Mouse (Mus musculus): ENCODE measurements at regions not wholly inside any gene's neighbourhood (a gene's known extent, or its start where the extent isn't known, plus 50 kb on each side); places are given as distances from the start of the nearest gene placed in this dataset.
A peak's percentile ranks its signal among the peaks of the same experiment; 100 is the strongest.

DNA sequence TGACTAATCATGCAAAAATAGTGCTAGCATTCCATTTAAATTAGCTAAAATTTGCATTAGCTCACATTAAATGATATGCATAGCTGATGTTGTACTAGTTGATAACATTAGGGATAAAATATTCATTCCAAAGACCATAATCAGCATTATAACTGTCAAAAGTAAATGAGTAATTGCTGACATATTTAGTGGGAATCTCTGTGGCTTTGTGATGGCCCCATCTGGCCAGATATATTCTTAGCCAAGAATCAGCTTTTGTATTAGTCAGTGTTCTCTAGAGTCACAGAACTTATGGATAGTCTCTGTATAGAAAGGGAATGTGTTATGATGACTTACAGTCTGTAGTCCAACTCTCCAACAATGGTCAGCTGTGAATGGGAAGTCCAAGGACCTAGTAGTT lies 171.2 kb downstream of the Gria2 start:
- H3K9ac ChIP-seq = no peak overlapping the region
- H3K27me3 ChIP-seq = no peaks in the 10 kb centered on the region
- no peak for ATAC-seq (ENCODE audit: low FRiP score)
- no peak overlapping the region for H3K4me2 ChIP-seq (replicated peaks)
- no peak overlapping the region for H3K27ac ChIP-seq
- no peak overlapping the region for H3K4me3 ChIP-seq
- H3K4me1 ChIP-seq = no peaks in the 10 kb centered on the region
- no peaks in the 10 kb centered on the region for H3K36me3 ChIP-seq
- no peaks in the 10 kb centered on the region for H3K9me3 ChIP-seq (replicated peaks)

DNA sequence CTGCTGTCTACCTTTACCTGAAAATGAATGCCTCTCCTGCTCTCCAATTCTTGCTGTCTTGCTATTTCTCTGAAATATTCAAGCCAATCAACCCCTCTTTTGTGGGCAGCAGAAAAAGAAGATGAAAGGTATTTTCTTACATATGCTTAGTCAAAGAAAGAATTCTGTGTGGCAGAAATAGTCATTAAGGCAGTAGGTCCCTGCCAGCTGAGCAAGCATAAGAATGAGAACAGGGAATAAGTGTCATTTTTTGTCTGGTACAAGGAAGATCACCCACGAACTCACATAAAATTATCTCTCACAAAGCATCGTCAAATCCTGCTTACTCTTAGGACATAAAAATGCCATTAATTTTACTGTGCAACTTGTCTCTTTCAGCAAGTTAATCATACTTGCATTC lies 192.2 kb downstream of the Gria2 start:
- H3K9me3 ChIP-seq (replicated peaks) = no peaks in the 10 kb centered on the region
- H3K27me3 ChIP-seq = no peaks in the 10 kb centered on the region
- H3K4me1 ChIP-seq = no peaks in the 10 kb centered on the region
- no peak overlapping the region for H3K4me2 ChIP-seq (replicated peaks)
- H3K27ac ChIP-seq = no peak overlapping the region
- no peak overlapping the region for H3K9ac ChIP-seq
- WGBS = 80% methylated on average over 2 of the region's 2 CpGs
- no peaks in the 10 kb centered on the region for H3K36me3 ChIP-seq
- H3K4me3 ChIP-seq = no peak overlapping the region
- no peak for ATAC-seq (ENCODE audit: low FRiP score)

DNA sequence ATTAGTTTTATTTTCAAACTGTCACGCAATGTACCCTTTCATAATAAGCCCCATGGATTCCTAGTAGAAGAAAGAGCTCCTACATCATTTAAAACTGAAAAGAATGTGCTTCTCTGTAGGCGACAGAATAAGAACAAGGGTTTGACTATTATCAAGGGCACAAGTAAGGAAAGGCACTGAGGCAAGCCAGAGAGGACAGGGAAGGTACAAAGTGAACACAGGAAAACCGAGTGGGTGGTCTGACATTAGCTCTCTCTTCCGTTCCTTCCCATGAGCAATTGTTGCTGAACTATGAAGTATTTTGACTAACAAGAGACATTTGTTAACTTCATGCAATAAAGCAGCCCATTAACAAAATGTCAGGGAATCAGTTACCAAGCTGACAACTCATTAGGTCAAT lies 194.2 kb downstream of the Gria2 start:
- Histone ChIP-seq H3K36me3 (no peaks in the 10 kb centered on the region), H3K4me1 (no peaks in the 10 kb centered on the region), H3K4me3 (no peak overlapping the region), H3K4me2 (replicated peaks) (no peak overlapping the region), H3K9ac (no peak overlapping the region), H3K9me3 (replicated peaks) (no peaks in the 10 kb centered on the region), H3K27me3 (no peaks in the 10 kb centered on the region), H3K27ac (no peak overlapping the region)
- 27% methylated on average over 4 of the region's 4 CpGs for WGBS
- ATAC-seq (ENCODE audit: low FRiP score) = no peak

DNA sequence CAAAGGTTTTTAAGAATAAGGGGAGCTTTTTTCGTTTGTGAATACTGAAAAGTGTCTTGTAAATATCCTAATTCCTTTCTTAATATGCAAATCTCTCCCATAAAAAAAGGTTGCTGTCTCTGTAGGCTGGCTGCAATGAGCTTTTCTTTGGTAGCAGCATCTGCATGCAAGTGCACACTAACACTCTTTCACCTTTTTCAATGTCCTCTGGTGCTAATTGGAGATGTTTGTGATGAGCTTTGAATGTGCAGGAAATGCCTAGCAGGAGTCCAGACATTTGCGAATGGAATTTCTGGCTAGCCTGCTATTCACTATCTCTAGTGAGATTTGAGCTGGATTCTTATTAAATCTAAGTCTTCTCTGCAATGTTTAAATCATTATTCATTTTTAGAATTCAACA lies 194.8 kb downstream of the Gria2 start:
- Histone ChIP-seq H3K4me2 (replicated peaks) (no peak overlapping the region), H3K36me3 (no peaks in the 10 kb centered on the region), H3K4me3 (no peak overlapping the region), H3K27ac (no peak overlapping the region), H3K4me1 (no peaks in the 10 kb centered on the region), H3K9me3 (replicated peaks) (no peaks in the 10 kb centered on the region), H3K27me3 (no peaks in the 10 kb centered on the region), H3K9ac (no peak overlapping the region)
- ATAC-seq (ENCODE audit: low FRiP score) = no peak
- 37% methylated on average over 2 of the region's 2 CpGs for WGBS

DNA sequence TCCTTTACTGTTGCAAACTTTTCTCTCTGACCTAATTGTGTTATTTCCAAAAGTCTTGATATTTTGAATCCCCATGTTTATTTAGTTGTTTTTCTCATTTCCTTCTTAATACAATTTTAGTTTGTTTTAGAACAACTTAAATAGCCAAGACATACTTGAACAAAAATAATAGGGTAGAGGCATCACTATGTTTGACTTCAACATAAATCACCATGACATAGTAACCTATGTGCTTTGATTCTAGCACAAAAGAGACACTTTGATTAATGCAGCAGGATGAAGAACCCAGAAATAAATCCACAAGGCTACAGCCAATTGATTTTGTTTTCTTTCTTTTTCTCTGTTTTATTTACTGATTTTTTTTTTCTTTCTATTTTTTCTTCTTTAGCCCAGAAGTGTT lies 205.1 kb downstream of the Gria2 start:
- H3K9me3 ChIP-seq (replicated peaks) = no peaks in the 10 kb centered on the region

DNA sequence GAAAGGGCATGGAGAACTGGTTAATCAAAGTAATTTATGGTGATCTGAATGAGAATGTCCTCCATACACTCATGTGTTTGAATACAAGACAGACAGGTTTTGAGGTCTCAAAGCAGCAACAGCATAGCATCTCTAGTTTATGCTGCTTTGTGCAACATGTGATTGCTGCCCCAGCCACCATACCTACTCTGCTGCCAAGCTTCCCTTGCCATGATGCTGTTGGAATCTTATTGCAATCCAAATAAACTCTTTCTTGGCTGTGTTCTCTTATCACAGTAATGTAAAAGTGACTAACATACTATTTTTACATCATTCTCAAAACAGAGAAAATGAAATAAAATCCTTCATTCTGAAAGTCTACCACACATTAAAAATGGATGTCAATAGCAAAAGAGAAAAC lies 235.1 kb downstream of the Gria2 start:
- Histone ChIP-seq H3K27ac (no peak overlapping the region), H3K9me3 (replicated peaks) (no peaks in the 10 kb centered on the region), H3K4me1 (no peaks in the 10 kb centered on the region), H3K4me3 (no peak overlapping the region), H3K9ac (no peak overlapping the region), H3K4me2 (replicated peaks) (no peak overlapping the region), H3K27me3 (no peaks in the 10 kb centered on the region), H3K36me3 (no peaks in the 10 kb centered on the region)
- no peak for ATAC-seq (ENCODE audit: low FRiP score)

More for the DNA sequence above, 205.1 kb downstream of the Gria2 start:
- Histone ChIP-seq H3K9ac (no peak overlapping the region), H3K36me3 (no peaks in the 10 kb centered on the region), H3K4me3 (no peak overlapping the region), H3K4me1 (no peaks in the 10 kb centered on the region), H3K27me3 (no peaks in the 10 kb centered on the region), H3K27ac (no peak overlapping the region), H3K4me2 (replicated peaks) (no peak overlapping the region)
- no peak for ATAC-seq (ENCODE audit: low FRiP score)

DNA sequence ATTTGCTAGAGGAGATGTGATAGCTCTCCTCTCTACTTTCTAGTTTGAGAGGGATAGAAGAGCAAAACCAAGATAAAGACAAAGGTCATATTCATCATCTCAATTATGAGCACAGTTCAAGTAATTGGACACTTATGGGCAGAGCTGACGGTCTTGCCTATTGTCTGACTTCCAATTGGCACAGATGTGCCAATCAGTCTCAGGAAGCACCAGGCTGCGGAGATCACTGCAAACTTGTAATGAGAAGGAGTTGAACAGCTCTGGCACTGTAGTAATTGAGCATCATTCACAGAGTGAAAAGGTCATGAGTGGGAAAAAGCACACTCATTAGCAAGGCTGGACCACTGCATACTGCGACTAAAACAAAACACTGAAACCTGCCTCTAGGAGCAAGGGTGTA lies 236.4 kb downstream of the Gria2 start:
- no peak for ATAC-seq (ENCODE audit: low FRiP score)
- Histone ChIP-seq H3K27ac (no peak overlapping the region), H3K4me2 (replicated peaks) (no peak overlapping the region), H3K9me3 (replicated peaks) (no peaks in the 10 kb centered on the region), H3K27me3 (no peaks in the 10 kb centered on the region), H3K36me3 (no peaks in the 10 kb centered on the region), H3K4me3 (no peak overlapping the region), H3K9ac (no peak overlapping the region), H3K4me1 (no peaks in the 10 kb centered on the region)
- 70% methylated on average over 3 of the region's 3 CpGs for WGBS

DNA sequence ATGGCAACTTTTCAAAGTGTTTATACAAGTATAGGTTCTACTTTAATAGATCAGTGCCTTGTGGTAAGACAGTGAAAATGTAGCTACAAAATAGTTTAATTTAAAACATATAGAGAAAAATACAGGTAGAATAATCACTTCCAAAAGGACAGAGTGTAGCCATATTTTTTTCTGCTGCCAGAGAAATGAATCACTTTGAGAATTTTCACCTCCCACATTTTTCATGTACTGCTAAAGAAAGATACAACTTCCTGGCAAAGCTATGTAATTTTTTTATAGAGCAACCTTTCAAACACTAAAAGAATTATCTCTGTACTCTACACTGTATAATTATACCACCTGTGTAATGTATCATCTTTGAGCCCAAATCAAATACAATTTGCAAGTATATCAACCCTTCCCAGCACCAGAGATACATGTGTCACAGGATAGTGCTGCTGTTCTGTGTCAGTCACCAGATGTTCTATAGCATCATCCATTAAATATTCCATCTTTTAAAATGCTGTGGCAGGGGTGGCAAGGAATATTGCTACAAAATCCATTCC lies 256.4 kb downstream of the Gria2 start:
- no peak overlapping the region for H3K9ac ChIP-seq
- H3K36me3 ChIP-seq = no peaks in the 10 kb centered on the region
- no peaks in the 10 kb centered on the region for H3K27me3 ChIP-seq
- H3K4me3 ChIP-seq = no peak overlapping the region
- H3K4me2 ChIP-seq (replicated peaks) = no peak overlapping the region
- H3K9me3 ChIP-seq (replicated peaks) = no peaks in the 10 kb centered on the region
- ATAC-seq (ENCODE audit: low FRiP score) = no peak
- H3K4me1 ChIP-seq = no peaks in the 10 kb centered on the region
- H3K27ac ChIP-seq = no peak overlapping the region

DNA sequence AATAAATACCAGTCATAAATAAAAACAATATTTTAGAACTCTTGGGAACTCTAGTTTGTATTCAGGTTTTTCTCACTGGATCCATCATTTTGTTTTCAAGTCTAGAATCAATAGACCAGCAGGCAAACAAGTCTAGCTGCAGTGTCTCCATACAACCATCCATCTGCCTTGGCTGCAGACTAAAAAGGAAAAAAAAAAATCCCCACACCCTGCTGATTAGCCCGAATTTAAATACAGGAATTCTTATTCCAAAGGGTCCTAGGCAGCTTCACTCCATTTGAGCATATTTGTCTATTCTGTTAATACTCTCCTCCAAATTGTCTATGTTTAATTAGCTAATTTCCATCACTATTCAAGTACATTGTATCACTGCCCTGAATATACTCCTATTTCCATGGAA lies 258.9 kb downstream of the Gria2 start:
- Histone ChIP-seq H3K9me3 (replicated peaks) (no peaks in the 10 kb centered on the region), H3K4me2 (replicated peaks) (no peak overlapping the region), H3K4me1 (no peaks in the 10 kb centered on the region), H3K9ac (no peak overlapping the region), H3K27ac (no peak overlapping the region), H3K4me3 (no peak overlapping the region), H3K36me3 (no peaks in the 10 kb centered on the region), H3K27me3 (no peaks in the 10 kb centered on the region)
- WGBS = 54% methylated on average over 1 of the region's 1 CpGs
- ATAC-seq (ENCODE audit: low FRiP score) = no peak

DNA sequence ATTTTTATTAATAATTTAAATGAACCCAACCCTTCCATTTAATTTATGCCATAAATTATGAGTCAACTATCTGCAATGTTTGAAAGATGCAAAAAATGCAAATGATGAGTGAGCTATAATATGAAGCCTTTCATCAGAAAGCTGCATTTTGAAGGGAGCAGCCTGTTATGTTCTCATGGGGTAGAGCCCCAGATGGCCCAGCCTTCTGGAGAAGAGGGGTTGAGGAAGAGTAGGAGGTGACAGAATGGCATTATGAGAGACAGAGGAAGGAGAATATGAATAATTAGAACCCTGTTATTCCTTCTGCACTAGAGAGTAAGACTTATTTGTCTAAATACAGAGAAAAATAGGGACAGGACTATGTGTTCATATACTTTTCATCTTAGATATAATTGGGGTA lies 261.3 kb downstream of the Gria2 start:
- peak; percentile 50; the same call in 1 of the 2 replicates for ATAC-seq (ENCODE audit: low FRiP score)
- Histone ChIP-seq H3K9ac (no peak overlapping the region), H3K4me1 (no peaks in the 10 kb centered on the region), H3K9me3 (replicated peaks) (no peaks in the 10 kb centered on the region), H3K27ac (no peak overlapping the region), H3K36me3 (no peaks in the 10 kb centered on the region), H3K4me3 (no peak overlapping the region), H3K4me2 (replicated peaks) (no peak overlapping the region), H3K27me3 (no peaks in the 10 kb centered on the region)

DNA sequence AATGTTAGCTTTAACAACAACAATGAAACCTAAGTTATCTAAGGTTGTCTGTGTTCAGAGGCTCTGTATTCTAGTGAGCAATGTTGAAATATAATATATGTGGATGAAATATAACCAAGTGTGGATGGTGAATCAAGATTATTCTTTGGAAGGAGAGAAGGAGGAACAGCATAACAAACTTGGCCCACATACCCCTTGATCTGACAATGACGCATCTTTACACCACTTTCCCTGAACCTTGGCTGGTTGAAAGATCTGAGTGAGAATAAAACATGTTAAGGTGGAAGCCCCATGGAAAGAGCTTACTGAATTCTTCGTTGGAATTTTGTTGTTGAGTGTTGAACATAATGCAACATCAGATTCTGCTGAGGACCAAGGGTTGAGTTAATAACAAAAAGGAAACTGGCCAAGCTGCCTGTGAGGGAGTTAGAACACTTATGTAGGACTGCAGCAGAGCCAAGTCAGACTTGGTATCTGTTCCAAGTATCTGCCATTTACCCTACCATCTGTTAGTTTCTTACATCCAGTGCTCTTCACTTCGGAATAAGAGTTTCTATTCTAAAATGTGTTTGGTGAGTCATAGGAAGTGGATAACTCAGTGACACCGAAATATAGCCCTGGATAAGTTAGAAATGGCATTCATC lies 268.8 kb downstream of the Gria2 start:
- no peak for ATAC-seq (ENCODE audit: low FRiP score)
- H3K4me2 ChIP-seq (replicated peaks) = no peak overlapping the region
- H3K27me3 ChIP-seq = no peaks in the 10 kb centered on the region
- no peaks in the 10 kb centered on the region for H3K4me1 ChIP-seq
- 87% methylated on average over 4 of the region's 4 CpGs for WGBS
- no peak overlapping the region for H3K27ac ChIP-seq
- H3K36me3 ChIP-seq = no peaks in the 10 kb centered on the region
- no peaks in the 10 kb centered on the region for H3K9me3 ChIP-seq (replicated peaks)
- H3K4me3 ChIP-seq = no peak overlapping the region
- H3K9ac ChIP-seq = no peak overlapping the region

DNA sequence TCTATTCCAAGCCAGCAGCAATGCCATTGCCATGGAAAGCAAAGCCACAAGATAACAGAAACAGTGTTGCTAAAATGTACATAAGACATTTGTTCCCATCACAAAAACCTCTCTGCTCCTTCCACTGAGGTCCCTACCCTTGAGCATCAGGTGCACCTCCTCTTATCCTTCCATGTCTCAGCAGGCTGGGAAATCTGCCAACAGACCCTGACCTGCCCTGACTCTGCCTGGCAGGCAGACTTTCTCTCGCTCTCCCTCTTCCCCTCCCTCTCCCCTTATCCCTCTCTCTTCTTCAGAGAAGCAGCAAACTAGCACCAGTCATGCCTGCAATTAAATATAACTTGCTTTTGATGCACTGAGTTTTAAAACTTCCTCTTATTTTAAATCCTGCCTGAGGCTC lies 288.6 kb downstream of the Gria2 start:
- no peak overlapping the region for H3K4me3 ChIP-seq
- H3K9me3 ChIP-seq (replicated peaks) = no peaks in the 10 kb centered on the region
- no peak overlapping the region for H3K27ac ChIP-seq
- no peaks in the 10 kb centered on the region for H3K36me3 ChIP-seq
- H3K4me1 ChIP-seq = no peaks in the 10 kb centered on the region
- H3K9ac ChIP-seq = no peak overlapping the region
- H3K27me3 ChIP-seq = no peaks in the 10 kb centered on the region
- ATAC-seq (ENCODE audit: low FRiP score) = no peak
- H3K4me2 ChIP-seq (replicated peaks) = no peak overlapping the region
- WGBS = 58% methylated on average over 1 of the region's 1 CpGs

DNA sequence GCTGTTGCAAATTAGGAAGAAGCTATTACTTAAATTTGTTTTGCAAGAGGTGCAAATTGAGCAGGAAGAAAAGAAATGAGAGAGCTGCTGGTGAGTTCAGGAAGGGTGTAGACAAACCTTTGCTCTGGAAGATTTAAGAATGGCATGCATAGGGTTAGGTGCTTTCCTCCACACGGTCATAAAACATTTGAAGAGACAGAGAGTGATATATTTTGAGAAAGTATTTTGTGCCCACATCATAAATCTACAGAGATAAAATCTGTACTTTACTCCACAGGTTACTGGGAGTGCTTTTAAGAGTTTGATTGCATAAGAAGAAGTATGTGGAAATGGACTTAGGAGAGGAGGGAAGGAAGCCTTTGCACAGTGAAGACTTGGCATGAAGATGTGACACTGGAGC lies 293.4 kb downstream of the Gria2 start:
- Histone ChIP-seq H3K9ac (no peak overlapping the region), H3K4me2 (replicated peaks) (no peak overlapping the region), H3K27ac (no peak overlapping the region), H3K9me3 (replicated peaks) (no peaks in the 10 kb centered on the region), H3K4me1 (no peaks in the 10 kb centered on the region), H3K27me3 (no peaks in the 10 kb centered on the region), H3K36me3 (no peaks in the 10 kb centered on the region), H3K4me3 (no peak overlapping the region)
- no peak for ATAC-seq (ENCODE audit: low FRiP score)
- 78% methylated on average over 1 of the region's 1 CpGs for WGBS

All from hindbrain, embryonic 12.5 days (tissue).